Mouse (Mus musculus) kidney, adult 2 months (tissue): ENCODE measurements around the gene Plaur.

Source experiments
- CTCF ChIP-seq: fragments of 200-500 bp; conservative IDR thresholded peaks from 2 replicates; pipeline ENCODE4 v1.5.1; 2011; ENCODE audit warnings: low read depth, mild to moderate bottlenecking, control low read depth, low read length, moderate library complexity, mixed read lengths; ENCODE audit not compliant: insufficient read depth, insufficient read length
- POLR2A ChIP-seq: fragments of 200-500 bp; IDR thresholded peaks from one replicate; pipeline ENCODE4 v1.6.1; 2011; ENCODE audit warnings: low read depth, low read length, control low read depth

DNA sequence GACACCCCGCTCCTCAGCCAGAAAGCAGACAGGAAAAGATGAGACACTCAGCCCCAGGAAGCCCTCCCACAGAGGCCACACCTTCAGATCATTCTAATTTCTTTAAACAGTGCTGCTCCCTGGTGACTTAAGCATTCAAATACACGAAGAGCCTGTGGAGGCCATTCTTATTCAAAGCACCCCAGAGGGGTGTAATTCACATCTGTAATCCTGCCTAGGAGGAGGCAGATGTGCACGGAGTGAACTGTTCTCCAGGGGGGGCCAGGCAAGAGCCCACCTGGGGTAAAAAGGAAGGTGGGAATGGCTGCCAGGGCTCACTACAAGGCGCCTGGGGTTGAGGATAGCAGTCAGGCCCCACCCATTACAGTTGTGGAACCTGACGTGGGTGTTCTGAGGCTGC is 54.8 kb downstream of the Plaur start:
- TF ChIP-seq POLR2A: no peak
- no peak for TF ChIP-seq CTCF
